Mouse (Mus musculus) stomach, embryonic 14.5 days (tissue): ENCODE data around the gene Arrb1. TPM values are rescaled to one million over a fixed set of nuclear protein-coding genes. Genes with fewer than 3 reads are reported as not detected.

Source experiments
- ATAC-seq: fragments of 200-750 bp; cut with Nextera tagmentation; 2 replicates; pipeline ENCODE4 v1.8.0; 2017; ENCODE audit warnings: low read depth, moderate TSS enrichment; ENCODE audit not compliant: insufficient number of reproducible peaks, insufficient read depth, low FRiP score
- H3K27ac ChIP-seq: fragments of 300-500 bp; sonication (generic); 2 replicates; pipeline ENCODE4 v1.5.1; 2014; ENCODE audit warnings: mild to moderate bottlenecking, low read length, moderate library complexity, mixed read lengths
- H3K27me3 ChIP-seq: fragments of 300-500 bp; sonication (generic); 2 replicates; pipeline ENCODE4 v1.6.1; 2014; ENCODE audit warnings: low read length, control low read depth, mixed read lengths; ENCODE audit not compliant: control insufficient read depth, insufficient read depth
- H3K36me3 ChIP-seq: fragments of 300-500 bp; sonication (generic); 2 replicates; pipeline ENCODE4 v1.6.1; 2014; ENCODE audit warnings: mild to moderate bottlenecking, control low read depth, low read length, moderate library complexity, mixed read lengths; ENCODE audit not compliant: control insufficient read depth, insufficient read depth
- H3K4me1 ChIP-seq: fragments of 300-500 bp; sonication (generic); 2 replicates; pipeline ENCODE4 v1.6.1; 2014; ENCODE audit warnings: low read length, control low read depth, mixed read lengths; ENCODE audit not compliant: control insufficient read depth, insufficient read depth
- H3K4me2 ChIP-seq: fragments of 300-500 bp; sonication (generic); replicated peaks from 2 replicates; pipeline ENCODE4 v1.6.1; 2014; ENCODE audit warnings: low read depth, low read length, control low read depth
- H3K4me3 ChIP-seq: fragments of 300-500 bp; sonication (generic); 2 replicates; pipeline ENCODE4 v1.5.1; 2014; ENCODE audit warnings: low read depth, low read length, control low read depth
- H3K9ac ChIP-seq: fragments of 300-500 bp; sonication (generic); replicated peaks from 2 replicates; pipeline ENCODE4 v1.6.1; 2014; ENCODE audit warnings: low read depth, mild to moderate bottlenecking, control low read depth, low read length, moderate library complexity, mixed read lengths
- H3K9me3 ChIP-seq: fragments of 300-500 bp; sonication (generic); 2 replicates; pipeline ENCODE4 v1.6.1; 2016; ENCODE audit warnings: low read depth, low read length, control low read depth; ENCODE audit not compliant: control insufficient read depth
- WGBS: fragments of 180-500 bp; shearing (Covaris S2); extraction: QIAGEN DNeasy Blood & Tissue Kit; methylation state at CpG from one replicate; pipeline ENCODE4 v1.1.7; 2014; 5-methylcytosine and 5-hydroxymethylcytosine counted together
- polyA plus RNA-seq: library from polyadenylated mRNA; unstranded; fragments of >200 nt; fragmentation: Nextera tagmentation; extraction: Ambion mirVana; gene quantifications from 2 replicates; pipeline ENCODE4 v1.2.1, GENCODE M21; 2014

The Arrb1 gene
- polyA plus RNA-seq, 1 experiment from 2014 or later: 5.4 TPM

DNA sequence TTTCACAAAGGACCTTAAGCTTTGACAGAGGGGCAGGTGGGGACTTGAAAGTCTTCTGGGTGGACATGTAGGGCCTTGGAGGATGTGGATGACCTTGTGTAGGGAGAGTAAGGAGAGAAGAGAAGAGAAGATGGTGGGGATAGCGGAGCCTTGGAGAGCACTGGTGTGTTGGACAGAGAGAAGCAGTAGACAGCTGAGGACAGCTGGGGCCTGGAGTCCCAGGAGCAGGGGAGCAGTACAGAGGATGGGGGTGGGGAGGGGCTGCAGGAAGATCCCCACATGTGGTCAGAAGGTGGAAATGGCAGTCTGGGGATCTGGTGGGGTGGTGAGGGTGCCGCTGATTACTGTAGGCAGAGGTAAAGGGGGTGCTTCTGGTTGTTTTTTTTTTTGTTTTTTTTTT is 4.8 kb downstream of the Arrb1 start:
- Histone ChIP-seq H3K27me3 (no peaks in the 10 kb centered on the region), H3K9me3 (no peaks in the 10 kb centered on the region), H3K4me1 (peaks cover 47% of the 10 kb centered on the region), H3K36me3 (no peaks in the 10 kb centered on the region), H3K27ac (peak overlapping the region; percentile 46; the same call in 1 of the 2 replicates), H3K9ac (no peak overlapping the region), H3K4me2 (peak overlapping the region; percentile 15; the same call in 1 of the 2 replicates), H3K4me3 (no peak overlapping the region)
- ATAC-seq: no peak
- 44% methylated on average over 2 of the region's 2 CpGs for WGBS

GRCm38 (mm10) chr7:99541204-99541603 is 5.9 kb downstream of the Arrb1 start:
- no peak overlapping the region for H3K9ac ChIP-seq
- peaks cover 56% of the 10 kb centered on the region for H3K4me1 ChIP-seq
- WGBS: 56% methylated on average over 5 of the region's 5 CpGs
- no peaks in the 10 kb centered on the region for H3K9me3 ChIP-seq
- no peak overlapping the region for H3K4me2 ChIP-seq
- no peak for ATAC-seq
- no peak overlapping the region for H3K4me3 ChIP-seq
- H3K27ac ChIP-seq: no peak overlapping the region
- no peaks in the 10 kb centered on the region for H3K27me3 ChIP-seq
- H3K36me3 ChIP-seq: no peaks in the 10 kb centered on the region

DNA sequence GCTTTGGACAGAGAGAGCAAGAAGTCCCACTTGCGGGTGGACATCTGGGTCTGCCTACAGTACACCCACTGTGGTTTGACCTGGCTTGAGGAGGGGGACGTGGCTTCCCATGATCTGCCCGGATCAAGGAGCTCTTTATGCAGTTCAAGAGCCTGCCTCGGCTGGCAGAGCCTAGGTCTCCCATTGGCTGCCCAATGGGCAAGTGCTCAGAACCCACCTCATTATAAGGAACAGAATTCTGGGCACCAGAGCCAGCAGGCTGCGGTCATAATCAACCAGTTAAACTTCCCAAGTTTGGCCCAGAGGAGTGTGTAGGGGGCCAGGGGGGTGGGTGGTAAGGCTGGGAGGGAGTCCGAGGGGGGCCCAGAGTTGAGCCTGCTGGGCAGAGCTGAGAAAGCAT is 9.0 kb downstream of the Arrb1 start:
- H3K4me1 ChIP-seq: peaks cover 46% of the 10 kb centered on the region
- no peaks in the 10 kb centered on the region for H3K36me3 ChIP-seq

DNA sequence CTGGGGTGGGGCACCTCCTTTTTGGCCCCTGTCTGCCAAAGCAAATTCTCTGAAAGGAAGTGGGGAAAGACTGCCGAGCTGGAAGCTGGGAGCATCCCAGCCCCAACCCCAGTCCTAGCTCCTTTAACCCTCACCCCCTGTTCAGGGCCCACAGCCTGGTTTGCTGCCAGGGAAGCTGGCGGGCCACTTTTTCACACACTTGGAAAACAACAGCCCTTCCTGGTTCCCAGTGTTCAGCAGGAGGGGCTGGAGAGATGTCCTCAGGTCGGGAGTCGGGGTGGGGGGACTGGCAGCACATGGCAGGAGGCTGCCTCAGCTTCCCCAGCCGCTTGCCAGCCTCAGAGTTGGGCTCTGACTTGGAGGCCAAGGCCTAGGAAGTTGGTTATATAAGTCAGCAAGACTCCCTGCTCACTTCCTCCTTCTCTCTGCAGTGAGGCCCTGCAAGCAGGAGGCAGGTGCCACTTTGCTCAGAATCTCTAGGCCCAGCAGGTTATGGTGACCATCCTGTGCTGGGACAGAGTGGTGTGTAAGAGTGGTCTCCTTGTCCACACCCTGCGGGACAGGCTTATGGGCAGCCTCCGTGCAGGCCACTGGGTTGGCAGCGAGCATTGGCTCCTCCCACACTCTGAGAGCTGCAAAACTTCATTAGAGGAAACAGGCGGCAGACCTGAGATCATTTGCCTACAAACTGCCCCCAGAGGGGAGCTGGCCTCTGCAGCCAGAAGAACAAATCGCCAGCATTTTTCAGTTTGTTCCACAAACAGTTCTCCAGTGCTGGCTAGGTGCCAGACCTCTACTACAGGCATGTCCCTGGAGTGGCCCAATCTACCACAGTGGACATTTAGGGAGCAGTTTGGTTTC is 10.8 kb downstream of the Arrb1 start:
- ATAC-seq: peak; percentile 42; the same call in 1 of the 2 replicates
- no peak overlapping the region for H3K9ac ChIP-seq
- H3K4me2 ChIP-seq: no peak overlapping the region
- no peak overlapping the region for H3K4me3 ChIP-seq
- no peaks in the 10 kb centered on the region for H3K27me3 ChIP-seq
- 22% methylated on average over 10 of the region's 10 CpGs for WGBS
- no peaks in the 10 kb centered on the region for H3K36me3 ChIP-seq
- peak overlapping the region; percentile 82 for H3K27ac ChIP-seq
- no peaks in the 10 kb centered on the region for H3K9me3 ChIP-seq
- peaks cover 29% of the 10 kb centered on the region for H3K4me1 ChIP-seq

More for the DNA sequence above, 9.0 kb downstream of the Arrb1 start:
- H3K9me3 ChIP-seq: no peaks in the 10 kb centered on the region
- H3K27me3 ChIP-seq: no peaks in the 10 kb centered on the region
- H3K4me3 ChIP-seq: no peak overlapping the region
- H3K27ac ChIP-seq: no peak overlapping the region
- H3K9ac ChIP-seq: no peak overlapping the region
- WGBS: 73% methylated on average over 6 of the region's 6 CpGs
- no peak overlapping the region for H3K4me2 ChIP-seq
- no peak for ATAC-seq

DNA sequence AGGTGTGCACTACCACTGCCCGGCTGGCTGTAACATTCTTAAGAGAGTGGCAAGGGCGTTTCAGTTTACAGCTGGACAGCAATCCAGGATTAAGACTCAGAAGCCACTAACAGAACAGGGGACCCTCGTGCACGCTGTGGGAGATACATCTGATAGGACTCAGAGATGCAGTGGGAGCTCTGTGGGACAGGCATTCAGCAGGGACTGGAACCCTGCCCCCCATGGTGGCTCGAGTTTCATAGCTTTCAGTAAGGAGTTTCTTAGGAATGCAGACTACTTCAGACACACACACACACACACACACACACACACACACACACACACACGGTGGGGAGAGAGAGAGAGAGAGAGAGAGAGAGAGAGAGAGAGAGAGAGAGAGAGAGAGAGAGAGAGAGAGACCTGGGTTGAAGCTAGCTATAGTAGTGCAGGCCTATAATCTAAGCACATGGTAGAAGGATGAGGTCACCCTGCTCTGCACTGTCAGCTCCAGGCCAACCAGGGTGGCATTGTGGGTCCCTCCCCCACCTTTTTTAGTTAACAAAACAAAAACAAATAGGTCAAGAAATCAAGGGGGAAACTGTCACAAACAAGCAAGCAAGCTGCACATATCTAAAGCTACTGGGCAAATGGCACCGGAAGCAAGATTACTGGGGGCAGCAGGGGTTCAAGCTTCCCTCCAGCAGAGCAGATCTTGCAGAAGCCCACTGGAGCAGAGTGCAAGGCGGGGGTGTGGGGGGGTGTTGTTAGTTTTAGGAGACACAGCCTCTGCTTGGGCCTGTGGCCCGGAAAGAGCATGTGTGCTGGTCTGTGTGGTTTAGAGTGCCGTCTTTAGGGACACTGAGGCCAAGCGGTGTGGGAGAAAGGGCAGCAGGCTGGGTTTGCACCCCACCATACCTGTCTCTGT is 12.6 kb downstream of the Arrb1 start:
- Histone ChIP-seq H3K27me3 (no peaks in the 10 kb centered on the region), H3K4me3 (no peak overlapping the region), H3K4me1 (peaks cover 36% of the 10 kb centered on the region), H3K4me2 (no peak overlapping the region), H3K9ac (no peak overlapping the region), H3K27ac (no peak overlapping the region; the same call in 1 of the 2 replicates), H3K9me3 (no peaks in the 10 kb centered on the region), H3K36me3 (no peaks in the 10 kb centered on the region)
- WGBS: 42% methylated on average over 11 of the region's 11 CpGs
- ATAC-seq: no peak

DNA sequence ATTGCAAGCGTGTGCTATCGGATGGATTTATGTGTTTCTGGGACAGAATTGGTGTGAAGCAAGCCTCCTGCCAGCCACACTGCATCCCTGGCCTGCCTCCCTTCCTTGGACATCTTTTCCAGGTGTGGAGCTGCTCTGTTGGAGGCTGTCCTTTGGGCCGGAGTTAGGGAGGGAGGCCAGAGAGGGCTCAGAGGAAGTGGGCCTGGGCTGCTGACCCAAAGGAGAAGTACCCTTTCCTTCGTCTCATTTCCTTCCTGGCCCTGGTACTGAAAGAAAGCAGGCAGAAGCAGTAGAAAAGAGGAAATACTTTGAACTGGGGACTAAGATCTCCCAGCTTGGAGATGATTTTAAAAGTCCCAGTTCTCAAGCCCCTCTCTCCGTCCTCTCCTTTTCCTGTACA is 14.4 kb downstream of the Arrb1 start:
- WGBS: 81% methylated on average over 5 of the region's 5 CpGs
- no peak for ATAC-seq

GRCm38 (mm10) chr7:99551623-99552022 is 16.4 kb downstream of the Arrb1 start:
- 94% methylated on average over 3 of the region's 3 CpGs for WGBS
- Histone ChIP-seq H3K27ac (no peak overlapping the region), H3K4me3 (no peak overlapping the region), H3K4me2 (no peak overlapping the region), H3K4me1 (peaks cover 40% of the 10 kb centered on the region), H3K9ac (no peak overlapping the region), H3K9me3 (no peaks in the 10 kb centered on the region), H3K27me3 (no peaks in the 10 kb centered on the region), H3K36me3 (no peaks in the 10 kb centered on the region)
- ATAC-seq: no peak

More for the DNA sequence above, 14.4 kb downstream of the Arrb1 start:
- Histone ChIP-seq H3K27ac (no peak overlapping the region), H3K9ac (no peak overlapping the region), H3K27me3 (no peaks in the 10 kb centered on the region), H3K4me1 (peaks cover 50% of the 10 kb centered on the region), H3K4me2 (no peak overlapping the region), H3K4me3 (no peak overlapping the region), H3K9me3 (no peaks in the 10 kb centered on the region), H3K36me3 (no peaks in the 10 kb centered on the region)

DNA sequence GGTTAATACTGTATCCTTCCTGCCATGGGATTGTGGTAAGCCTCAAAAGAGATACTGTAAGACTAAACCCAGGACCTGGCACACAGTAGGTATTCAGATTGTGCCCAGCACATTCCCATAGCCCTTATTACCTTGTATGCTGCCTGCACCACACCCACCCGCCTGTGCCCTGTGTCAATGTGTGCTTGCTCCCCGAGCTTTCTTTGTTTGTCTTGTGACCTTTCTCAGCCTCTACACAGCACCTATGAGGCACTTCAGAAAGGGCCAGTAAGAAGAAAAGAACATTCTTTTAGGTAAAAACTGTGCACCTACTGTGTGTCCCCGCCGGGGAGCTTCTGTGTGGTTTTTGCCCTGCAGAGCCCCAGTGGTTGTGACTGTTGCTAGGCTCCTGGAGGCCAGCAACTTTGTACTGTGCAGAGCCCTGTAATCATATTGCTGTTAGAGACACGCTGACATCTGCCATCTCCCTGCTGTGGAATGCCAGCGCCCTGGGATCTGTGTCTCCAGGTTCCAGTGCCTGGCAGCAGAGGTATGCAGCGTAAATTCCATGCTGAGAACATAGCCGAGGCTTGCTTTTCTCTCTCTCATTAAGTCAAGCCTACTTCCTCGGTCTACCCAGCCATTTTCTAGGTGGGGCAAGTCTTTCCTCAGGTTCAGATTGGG is 18.1 kb downstream of the Arrb1 start:
- ATAC-seq: peak; percentile 24; the same call in 1 of the 2 replicates
- WGBS: 22% methylated on average over 9 of the region's 9 CpGs
- Histone ChIP-seq H3K4me3 (no peak overlapping the region), H3K27ac (peak overlapping the region; percentile 68), H3K9ac (no peak overlapping the region), H3K4me2 (no peak overlapping the region), H3K9me3 (no peaks in the 10 kb centered on the region), H3K36me3 (no peaks in the 10 kb centered on the region), H3K27me3 (no peaks in the 10 kb centered on the region), H3K4me1 (peaks cover 31% of the 10 kb centered on the region)
